Mouse (Mus musculus): Measurements from ENCODE around the gene Nr2c2ap.

The Nr2c2ap gene

DNA sequence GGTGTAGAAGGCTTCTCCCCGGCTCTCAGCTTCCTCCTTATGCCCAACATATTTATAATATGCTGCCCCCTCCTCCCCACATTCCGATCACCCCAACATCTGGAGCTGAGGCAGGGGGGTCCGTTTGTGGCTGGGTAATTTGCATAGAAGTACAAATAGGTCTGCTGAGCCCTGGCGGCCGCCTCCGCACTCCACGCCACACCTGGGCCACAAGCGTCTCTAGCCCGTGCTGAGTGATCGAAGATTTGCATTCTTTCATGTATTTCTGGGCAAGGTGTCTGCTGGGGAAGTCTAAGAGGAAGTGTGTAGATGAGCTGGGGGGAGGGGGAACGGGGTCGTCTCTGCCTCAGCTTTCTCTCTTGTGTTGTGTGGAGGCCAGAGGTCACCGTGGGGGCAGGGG, 28.9 kb downstream of the Nr2c2ap start:
- intact Hi-C loops (cut with DNase I) = no loop called here

DNA sequence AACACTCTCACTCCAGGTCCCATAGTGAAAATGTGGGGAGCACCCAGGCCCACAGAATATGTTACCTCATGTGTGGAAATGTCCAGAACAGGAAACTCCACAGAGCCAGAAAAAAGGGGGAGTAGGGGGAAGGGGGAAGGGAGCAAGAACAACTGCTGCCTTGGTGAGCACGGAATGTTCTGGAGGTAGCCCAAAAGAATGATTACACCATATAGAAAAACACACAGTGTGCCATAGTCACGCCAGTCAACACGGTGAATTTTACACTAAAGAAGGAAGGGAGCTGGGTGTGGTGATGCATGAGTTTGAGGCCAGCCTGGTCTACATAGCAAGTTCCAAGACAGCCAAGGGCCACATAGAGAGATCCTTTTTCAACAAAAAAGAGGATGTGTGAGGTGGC, 32.2 kb downstream of the Nr2c2ap start:
- intact Hi-C loops (cut with DNase I) = no loop called here

DNA sequence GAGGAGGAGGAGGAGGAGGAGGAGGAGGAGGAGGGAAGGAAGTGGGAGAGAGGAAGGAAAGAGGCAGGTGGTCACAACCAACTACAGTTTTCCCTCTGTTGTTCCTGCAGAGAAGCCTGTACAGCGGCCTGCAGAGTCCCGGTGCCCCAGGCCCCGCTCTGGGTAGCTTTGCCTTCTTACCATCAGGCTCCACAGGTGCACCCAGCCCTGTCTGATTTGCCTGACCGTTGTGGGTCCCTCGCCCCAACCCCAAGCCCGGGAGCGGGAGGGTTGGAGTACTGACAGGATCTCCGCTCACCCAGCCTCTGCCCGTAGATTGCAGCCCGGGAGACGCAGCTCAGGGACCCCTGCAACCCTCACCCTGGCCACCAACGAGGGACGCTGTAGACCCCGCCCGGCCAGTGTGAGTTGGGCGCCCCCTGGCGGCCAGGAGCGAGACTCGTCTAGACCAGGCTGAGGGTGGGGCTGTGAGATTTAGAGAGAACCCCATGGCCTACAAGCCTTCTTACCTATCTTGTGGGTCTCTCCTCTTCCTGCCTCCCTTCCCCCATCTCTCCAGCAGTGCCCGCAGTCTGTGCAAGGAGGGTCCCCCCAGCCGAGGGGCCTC, 35.5 kb downstream of the Nr2c2ap start:
- intact Hi-C loops (cut with DNase I) = loop anchor here (5.0 kb wide), 2 partner anchors 59 to 294 kb away; no protein-coding TSS in a partner anchor

DNA sequence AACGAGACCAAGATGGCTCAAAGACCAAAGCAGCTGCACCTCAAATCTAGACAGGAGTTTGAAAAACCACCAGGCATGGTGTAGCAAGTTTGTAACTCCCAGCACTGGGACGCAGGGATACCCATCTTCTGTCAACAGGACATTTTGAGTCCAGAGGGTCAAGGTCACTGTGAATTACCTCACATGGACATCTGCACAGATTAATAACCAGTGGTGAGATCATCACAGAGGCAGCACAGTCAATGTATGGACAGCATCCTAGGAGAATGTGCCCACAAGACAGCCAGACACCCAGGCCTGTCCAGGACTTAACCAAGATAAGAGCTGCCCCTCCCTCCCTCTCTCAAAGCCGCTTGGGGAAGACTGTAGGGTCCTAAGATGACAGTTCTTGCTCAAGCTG, 39.0 kb downstream of the Nr2c2ap start:
- intact Hi-C loops (cut with DNase I) = no loop called here

DNA sequence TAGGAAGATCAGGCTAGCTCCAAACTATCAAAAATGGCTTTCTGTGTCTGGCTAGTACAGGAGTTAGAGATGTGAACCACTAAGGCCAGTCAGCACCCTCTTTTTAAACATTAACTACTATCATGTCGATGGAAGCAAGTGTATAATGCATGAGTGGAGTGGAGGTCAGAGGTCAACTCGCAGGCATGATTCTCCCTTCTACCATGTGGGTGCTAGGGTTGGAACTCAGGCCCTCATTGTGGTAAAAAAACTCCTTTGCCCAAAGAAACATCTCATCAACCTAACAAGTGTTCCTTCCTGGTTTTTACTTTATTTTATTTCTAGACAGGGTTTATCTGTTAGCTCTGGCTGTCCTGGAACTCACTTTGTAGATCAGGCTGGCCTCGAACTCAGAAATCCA, 39.6 kb downstream of the Nr2c2ap start:
- intact Hi-C loops (cut with DNase I) = no loop called here

DNA sequence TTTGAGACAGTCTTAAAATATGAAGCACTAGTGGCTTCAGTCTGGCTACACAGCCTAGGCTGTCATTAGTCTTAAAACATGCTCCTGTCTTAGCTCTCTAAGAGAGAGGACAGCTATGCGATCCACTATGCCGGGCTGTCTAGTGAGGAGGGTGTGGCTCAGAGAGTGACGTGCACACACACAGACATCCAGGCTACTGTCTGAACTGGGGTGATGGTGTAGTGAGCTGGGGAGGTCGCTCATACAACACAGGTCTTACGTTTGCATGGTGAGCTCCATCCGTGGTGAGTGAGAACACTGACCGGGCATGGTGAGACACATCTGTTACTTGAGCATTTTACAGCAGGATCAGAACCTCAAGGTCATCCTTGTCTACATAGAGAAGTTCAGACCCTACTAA, 40.1 kb downstream of the Nr2c2ap start:
- intact Hi-C loops (cut with DNase I) = no loop called here

DNA sequence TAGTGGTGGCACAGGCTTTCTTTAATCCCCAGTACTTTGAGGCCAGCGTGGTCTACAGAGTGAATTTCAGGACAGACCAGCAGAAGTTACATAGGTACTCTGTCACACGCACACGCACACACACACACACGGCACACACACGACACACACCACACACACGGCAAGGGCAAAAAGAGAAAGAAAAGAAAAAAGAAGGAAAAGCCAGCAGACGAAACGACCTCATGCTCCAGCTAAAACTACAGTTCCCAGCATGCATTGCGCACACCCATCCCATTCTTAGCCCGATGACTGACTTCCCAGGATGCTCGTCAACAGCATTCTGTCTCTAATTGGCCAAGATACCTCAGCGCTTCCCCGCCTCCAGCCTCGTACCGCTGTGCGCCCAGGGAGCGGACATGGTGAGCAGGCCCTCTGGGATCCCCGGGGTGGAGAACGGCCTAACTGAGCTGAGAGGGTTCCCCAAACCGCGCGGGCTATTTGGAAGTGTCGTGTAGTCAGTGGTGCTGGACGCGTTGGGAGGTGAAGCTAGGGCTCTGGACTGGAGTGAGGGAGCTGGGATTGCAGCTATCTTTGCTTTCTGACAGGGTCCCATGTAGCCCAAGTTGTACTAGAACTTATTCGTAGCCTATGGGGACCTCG, 41.0 kb downstream of the Nr2c2ap start, which contains the start of gene Tmem161a:
Gene Tmem161a (plus strand): TSS at position 314 of the 639 bp plus-strand sequence.
- intact Hi-C loops (cut with DNase I) = no loop called here

DNA sequence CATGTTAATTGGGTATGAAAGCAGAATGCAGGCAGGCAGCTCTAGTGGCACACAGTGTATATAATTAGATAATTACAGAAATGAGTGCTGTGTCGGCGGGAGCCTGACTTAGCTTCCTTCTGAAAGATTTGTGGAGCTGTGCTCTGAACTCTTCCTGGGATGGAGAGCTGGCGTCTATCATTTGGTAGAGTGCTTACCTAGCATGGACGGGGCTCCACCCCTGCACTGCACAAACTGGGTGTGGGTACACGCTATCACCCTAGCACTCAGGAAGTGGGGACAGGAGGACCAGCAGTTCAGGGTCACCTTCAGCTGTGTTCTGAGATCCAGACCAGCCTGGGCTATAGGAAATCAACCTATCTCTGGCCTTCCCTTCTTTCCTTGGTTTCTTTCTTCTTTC, 42.2 kb downstream of the Nr2c2ap start:
- intact Hi-C loops (cut with DNase I) = no loop called here

DNA sequence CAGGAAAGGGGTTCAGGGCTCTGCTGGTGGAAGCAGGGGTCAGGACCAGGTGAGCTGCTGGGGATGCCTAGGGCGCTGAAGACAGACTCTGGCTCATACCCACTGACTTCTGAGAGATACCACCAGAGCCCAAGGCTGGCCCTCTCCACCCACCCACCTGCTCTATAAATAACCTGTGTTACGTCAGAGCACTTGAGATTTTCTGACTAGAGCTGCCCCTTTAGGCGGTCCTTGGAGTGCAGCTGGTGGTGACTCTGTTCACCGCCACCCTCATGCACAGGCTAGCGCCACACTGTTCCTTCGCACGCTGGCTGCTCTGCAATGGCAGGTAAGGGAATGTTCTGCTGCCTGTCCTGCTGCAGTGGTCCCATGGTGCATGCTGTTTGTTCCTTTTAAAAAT, 42.9 kb downstream of the Nr2c2ap start:
- intact Hi-C loops (cut with DNase I) = no loop called here

DNA sequence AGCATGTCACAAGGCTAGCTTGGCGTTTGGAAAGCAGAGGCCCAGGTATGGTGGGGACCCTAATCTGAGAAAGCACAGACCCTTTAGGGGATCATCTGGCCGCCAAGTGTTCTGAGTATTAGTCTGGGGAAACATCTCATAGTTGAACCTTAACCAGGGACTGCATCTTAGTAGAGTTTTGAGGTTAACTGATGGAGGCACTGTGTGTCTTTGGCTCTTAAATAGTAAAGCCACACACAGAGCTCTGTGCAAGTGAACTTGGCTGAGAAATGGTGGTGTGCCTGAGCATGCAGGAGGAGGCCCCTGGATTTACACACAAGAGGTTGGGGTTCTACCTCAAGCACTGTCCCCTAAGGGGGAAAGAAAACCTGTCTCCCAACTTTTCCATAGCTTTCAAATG, 47.1 kb downstream of the Nr2c2ap start:
- intact Hi-C loops (cut with DNase I) = no loop called here

DNA sequence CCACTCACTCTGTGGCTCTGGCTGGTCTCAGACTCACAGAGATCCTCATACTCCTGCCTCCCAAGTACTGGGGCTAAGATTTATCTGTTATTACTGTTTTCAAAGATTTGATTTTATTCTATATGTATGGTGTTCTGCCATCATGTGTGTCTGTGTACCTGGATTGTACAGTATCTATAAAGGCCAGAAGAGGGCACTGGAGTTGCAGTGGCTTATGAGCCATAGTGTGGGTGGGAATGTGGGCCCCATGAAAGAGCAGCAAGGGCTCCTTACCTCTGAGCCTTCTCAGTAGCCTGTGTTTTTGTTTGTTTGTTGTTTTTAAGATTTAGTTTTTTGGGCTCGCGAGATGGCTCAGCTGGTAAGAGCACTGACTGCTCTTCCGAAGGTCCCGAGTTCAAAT, 47.9 kb downstream of the Nr2c2ap start:
- intact Hi-C loops (cut with DNase I) = no loop called here

DNA sequence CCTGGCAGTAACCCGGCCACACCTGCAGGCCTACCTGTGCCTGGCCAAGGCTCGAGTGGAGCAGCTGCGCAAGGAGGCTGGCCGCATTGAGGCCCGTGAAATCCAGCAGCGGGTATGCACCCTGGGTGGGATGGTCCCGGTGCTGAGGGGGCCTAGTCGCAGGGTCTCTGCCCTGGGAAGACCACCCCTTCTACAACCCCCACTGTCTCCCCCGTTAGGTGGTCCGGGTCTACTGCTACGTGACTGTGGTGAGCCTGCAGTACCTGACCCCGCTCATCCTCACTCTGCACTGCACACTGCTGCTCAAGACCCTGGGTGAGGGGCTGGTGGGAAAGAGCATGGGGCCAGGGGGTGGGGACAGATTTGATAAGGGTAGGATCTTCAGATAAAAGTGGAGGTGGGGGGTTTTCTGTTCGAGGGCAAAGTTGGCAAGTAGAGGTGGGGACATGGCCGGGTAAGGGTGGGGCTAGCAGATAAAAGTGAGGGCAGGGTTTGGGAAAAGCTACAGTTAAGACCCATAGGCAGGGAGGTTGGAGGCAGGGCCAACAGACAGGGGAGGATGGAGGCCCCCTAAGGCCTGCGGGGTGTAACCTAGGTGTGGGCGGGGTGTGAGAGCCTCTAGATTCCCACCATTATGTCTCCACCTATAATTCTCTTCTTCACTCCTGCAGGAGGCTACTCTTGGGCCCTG, 50.2 kb downstream of the Nr2c2ap start:
- intact Hi-C loops (cut with DNase I) = loop anchor here (5.0 kb wide), 1 partner anchor 41 kb away; no protein-coding TSS in a partner anchor

DNA sequence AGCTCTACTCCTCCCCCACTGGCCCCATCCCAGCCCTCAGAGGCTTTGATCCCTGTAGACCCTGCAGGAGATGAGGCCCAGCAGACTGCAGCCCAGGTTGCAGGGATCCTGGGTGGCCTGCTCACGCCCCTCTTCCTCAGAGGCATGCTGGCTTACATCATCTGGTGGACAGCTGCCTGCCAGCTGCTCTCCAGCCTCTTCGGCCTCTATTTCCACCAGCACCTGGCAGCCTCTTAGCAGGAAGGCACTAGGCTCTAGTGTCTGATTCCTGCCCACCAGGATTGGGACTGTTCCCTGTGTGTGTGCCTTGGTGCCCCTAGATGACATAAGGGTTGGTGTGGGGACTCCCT, 50.7 kb downstream of the Nr2c2ap start:
- intact Hi-C loops (cut with DNase I) = loop anchor here (5.0 kb wide), 1 partner anchor 40 kb away; no protein-coding TSS in a partner anchor

DNA sequence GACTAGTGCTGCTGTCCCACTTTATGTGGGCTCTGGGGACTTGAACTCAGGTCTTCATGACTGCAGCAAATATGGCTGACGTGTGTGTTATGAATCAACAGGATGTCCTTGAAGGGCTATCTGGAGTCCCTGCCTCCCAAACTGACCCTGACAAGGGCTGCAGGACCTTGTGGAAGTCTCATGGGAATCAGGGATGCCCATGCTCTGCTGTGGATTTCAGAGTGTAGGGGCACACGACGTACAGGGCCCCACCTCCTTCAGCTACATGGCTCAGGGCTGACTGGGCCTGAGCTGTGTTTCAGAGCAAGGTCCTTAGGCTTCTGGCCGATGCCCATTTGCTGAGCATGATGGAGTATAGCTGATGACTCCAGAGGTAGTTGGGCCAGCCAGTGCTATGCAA, 52.1 kb downstream of the Nr2c2ap start:
- intact Hi-C loops (cut with DNase I) = loop anchor here (5.0 kb wide), 1 partner anchor 39 kb away; no protein-coding TSS in a partner anchor

Small RNA genes within 50 kb of the gene (microRNA-seq; reads per million reads assigned to microRNA genes)
- gene Mir7066 = 0 reads per million in 2 experiments
